Mouse (Mus musculus) urinary bladder, adult 2 months (tissue): ENCODE results near the gene Gm6583. TPM values are rescaled to one million over a fixed set of nuclear protein-coding genes. Genes with fewer than 3 reads are reported as not detected.

Experiments
- DNase-seq: peaks from one replicate; pipeline ENCODE4 v3.0.0; 2022; ENCODE audit warnings: low spot score
- polyA plus RNA-seq: library from polyadenylated mRNA; depleted of rRNA; stranded (reverse); fragments of >200 nt; gene quantifications from 2 replicates; pipeline ENCODE4 v1.2.3, GENCODE M21; 2012

The Gm6583 gene
- polyA plus RNA-seq, 1 experiment: not detected

DNA sequence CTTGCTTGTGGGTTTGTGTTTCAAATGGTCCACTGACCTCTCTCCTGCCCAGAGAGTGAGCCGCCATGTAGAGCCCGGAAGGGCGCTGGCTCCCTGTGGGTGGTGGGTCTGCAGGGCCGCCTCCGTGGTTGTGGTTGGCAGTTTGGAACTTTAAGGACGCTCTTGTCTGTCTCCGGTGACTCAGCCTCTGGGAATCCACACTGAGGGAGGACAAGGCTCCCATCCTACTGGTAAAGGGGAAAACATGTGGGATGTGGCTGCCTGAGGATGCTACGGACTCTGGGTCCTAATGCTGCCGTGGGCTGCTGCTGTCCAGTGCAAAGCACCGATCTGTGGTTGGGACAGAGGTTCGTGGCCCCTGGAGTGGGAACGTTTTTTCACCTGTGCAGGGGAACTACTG is 12.1 kb upstream of the Gm6583 start:
- no peak for DNase-seq

- DNase-seq: no peak
Observed at GRCm38 (mm10) chr5:112367338-112367737, 11.5 kb upstream of the Gm6583 start.

GRCm38 (mm10) chr5:112366879-112367278 is 11.0 kb upstream of the Gm6583 start:
- DNase-seq: no peak

- no peak for DNase-seq
Observed at GRCm38 (mm10) chr5:112364184-112364797, 8.5 kb upstream of the Gm6583 start.

GRCm38 (mm10) chr5:112360077-112360476 is 4.2 kb upstream of the Gm6583 start:
- DNase-seq: no peak

DNA sequence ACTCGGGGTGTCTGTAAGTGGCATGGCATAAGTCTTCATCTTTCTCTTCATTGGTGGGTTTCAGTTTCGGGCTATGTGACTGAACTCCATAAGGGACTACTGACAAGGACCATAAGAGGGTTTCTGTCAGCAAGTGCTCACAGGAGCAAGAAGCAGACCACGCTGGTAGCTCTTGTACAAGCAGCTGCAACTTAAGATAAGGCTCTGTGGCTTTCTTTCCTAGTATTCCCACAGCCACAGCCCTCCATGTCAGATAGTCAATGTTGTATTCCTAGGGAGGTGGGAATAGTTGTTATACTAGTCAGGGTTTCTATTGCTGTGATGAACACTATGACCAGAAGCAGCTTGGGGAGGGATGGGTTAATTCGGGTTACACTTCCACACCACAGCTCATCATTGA is 3.7 kb upstream of the Gm6583 start:
- no peak for DNase-seq

GRCm38 (mm10) chr5:112356322-112356721 is 489 bp upstream of the Gm6583 start:
- DNase-seq: no peak

GRCm38 (mm10) chr5:112355493-112355892 is 340 bp downstream of the Gm6583 start:
- DNase-seq: no peak

- no peak for DNase-seq
Observed at GRCm38 (mm10) chr5:112349169-112349568, 6.7 kb downstream of the Gm6583 start.

- DNase-seq: no peak
Observed at GRCm38 (mm10) chr5:112346211-112346965, 9.4 kb downstream of the Gm6583 start.

DNA sequence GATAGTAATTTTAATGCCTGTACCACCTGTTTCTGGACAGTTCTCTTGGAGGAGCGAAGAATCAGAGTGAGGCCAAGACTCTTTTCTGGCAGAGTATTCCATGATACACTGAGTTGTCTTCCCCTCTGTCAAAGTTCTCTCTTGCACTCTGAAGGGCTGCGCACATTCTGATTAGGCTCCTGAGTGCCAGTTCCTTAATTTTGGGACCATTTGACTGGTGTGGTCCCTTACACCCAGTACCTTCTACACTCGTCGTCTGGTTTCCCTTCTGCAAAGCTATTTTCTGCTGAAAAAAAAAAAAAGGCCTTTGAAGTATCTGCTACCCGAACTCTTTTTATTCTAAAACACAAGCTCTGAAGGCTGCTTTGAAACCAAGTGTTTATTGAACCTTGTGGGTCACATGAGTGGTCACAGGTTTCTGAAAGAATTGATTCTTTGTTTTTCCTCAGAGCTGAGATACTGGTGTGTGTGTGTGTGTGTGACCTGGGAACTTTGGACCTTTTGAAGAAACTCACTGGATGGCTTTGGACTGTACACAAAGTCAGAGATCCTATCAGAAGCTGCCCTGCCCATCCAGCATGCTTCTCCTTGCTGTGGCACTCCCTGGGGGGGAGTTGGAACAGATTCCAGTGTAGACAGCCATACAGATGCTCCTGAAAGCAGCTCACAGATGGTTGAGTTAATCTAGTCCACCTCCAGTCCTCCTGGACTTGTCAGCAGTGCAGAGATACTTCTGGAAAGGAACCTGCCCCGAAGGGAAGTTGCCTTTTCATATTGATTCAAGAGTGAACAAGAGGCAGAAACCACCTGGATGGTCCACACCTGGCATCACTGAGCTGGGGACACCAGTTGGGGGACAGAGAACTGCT is 11.5 kb downstream of the Gm6583 start:
- DNase-seq: no peak

DNA sequence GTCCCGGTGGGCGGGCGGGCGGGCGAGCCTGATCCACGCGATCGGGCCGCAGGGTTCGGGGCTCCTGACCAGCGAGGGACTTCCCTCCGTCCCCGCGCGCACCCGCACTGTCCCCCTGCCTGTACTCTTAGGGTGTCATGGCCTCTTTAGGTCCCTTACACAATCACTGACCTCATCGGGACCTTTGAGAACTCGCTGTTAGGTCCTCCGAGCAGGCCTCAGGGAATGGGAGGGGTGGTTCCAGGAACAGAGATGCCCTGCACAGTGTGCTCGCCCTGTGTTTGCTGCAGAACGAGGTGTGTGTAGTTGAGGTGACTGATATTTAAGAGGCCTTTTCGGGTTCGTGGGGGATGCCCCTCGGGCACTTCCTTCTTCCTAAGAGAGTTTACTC is 12.6 kb downstream of the Gm6583 start:
- DNase-seq: no peak

DNA sequence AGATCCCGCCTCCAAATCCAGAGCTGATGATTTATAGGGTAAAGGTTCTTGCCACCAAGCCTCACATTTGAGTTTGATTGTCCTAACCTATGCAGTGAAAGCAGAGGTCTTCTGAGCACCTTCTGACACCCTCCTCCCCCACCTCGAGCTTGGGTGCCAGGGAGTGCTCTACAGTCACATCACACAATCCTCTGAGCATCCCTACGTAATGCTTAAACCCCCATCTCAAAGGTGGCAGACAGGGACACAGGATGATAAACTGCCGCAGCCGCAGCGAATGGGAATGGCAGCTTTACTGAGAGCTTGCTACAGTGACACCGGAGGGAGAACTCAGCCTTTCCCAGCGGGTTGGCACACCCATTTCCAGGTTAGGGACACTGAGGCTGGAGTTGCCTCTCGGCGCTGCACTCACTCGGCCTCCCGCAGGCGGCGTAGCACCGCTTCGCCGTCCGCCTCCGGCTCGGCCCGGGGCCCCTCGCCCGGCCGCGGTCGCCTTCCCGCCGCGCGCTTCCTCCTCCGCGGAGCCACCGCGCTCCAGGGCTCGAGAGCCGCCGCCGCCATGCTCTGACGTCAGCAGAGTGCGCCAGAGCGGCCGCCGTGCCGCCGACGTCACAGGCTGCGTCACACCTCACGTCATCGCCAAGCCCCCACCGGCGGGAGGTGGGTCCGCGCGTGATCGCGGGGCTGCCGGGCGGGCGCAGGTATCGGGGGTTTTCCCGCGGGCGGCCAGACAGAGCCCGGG is 13.2 kb downstream of the Gm6583 start, which contains the start of the genes Srrd and Hps4:
Srrd (minus strand) TSS at position 578 of the 742 bp plus-strand sequence.
Hps4 (plus strand) TSS at position 621 of the 742 bp plus-strand sequence.
- DNase-seq: peak; percentile 89

DNA sequence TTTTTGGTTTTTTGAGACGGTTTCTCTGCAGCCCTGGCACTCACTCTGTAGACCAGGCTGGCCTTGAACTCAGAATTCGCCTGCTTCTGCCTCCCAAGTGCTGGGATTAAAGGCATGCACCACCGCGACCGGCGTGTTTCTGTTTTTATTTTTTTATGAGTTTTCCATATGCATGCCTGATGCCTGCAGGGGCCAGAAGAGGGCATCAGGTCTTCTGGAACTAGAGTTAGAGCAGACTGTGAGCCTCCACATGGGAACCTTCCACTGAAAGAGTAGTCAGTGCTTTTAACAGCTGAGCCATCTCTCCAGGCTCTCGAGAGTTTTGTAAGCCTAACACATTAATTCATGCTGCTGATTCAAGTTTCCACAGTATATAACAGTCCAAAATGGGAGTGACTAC is 16.6 kb downstream of the Gm6583 start:
- DNase-seq: no peak

GRCm38 (mm10) chr5:112337004-112337403 is 18.8 kb downstream of the Gm6583 start:
- no peak for DNase-seq

DNA sequence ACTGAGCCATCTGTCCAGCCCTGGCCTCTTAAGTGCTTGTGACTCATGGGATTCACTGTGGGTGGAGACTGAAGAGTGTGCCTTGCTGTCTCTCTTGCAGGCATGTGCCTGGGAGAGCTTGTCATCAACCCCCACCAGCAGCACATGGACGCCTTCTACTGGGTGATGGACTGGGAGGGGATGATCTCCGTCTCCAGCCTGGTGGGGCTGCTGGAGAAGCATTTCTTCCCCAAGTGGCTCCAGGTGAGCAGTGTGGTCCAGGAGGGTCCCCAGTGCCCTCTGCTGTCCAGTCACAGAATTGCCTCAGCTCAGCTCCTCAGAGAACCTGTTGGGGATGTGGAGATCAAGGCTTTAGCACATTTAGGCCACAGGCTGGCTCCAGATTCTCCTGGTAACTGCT is 20.4 kb downstream of the Gm6583 start:
- no peak for DNase-seq

- no peak for DNase-seq
Observed at GRCm38 (mm10) chr5:112329805-112330564, 25.8 kb downstream of the Gm6583 start.

DNA sequence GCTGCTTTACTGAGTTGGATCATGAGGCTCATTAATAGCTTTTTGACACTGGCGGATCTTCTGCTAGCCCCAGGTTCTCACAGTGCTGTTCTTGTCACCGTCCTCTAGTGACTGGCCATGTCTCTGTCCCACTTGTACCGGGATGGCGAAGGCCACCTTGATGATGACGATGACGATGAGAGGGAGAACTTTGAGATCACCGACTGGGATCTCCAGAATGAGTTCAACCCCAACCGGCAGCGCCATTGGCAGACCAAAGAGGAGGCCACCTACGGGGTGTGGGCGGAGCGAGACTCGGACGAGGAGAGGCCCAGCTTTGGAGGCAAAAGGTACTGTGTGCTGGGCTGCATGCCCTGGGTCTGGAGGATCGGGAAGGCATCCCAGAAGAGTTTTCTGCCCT is 28.0 kb downstream of the Gm6583 start:
- DNase-seq: no peak

DNA sequence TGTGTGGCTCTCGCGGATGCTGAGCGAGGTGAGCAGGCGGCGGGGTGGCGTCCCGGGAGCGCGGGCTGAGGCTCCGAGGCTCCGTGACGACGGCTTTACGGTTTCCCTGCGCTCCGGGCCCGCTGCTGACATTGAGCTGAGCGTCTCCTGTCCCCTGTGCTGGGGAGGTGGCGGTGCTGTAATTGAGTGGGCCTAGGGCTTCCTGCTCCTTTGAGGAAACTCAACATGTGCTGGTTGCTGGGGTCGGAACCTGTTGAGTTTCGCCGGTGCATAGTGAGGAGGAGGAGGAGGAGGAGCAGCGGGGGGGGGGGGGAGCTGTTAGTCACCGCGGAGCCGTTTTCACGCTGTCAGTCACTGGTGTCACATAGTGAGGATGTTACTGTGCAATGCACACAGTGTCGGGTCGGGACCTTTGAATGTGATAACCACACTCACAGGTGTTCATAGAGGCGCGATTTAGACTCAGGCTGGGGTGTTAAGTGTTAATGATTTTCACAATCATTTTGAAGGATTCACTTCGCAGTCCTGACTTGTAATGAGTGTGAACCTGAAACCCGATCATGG is 29.3 kb downstream of the Gm6583 start:
- no peak for DNase-seq
